Mouse (Mus musculus): ENCODE measurements at regions not wholly inside any gene's neighbourhood (a gene's known extent, or its start where the extent isn't known, plus 50 kb on each side); places are given as distances from the start of the nearest gene placed in this dataset.

DNA sequence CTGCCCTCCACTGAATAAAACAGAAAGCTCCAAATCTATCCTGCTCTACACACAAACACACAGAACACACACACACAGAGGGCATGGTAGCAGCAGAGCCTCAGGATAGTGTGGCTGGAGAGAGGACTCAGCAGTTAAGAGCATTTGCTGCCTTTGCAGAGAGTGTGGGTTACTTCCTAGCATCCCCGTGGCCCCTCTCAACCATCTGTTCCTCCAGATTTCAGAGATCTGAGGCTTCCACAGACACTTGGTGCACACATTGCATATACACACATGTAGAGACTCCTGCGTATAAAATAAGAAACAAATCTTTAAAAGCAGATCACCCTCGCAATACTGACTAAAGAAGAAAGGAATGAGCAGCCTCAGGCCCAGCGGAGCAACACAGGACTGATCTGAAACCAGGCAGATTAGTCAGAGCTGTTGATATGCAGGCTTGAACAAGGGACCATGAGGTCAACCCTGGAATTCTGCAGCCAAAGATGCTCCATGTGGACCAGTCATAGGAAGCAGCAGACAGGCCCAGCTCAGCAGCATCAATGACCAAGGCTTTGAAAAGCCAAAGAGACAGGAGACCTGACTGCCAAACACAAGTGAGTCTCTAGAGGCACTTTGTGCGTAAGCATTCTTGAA lies 89.7 kb downstream of the Irs2 start:
- Histone ChIP-seq H3K4me1 (ENCODE audit: control insufficient read depth in 1 of 2, insufficient read depth in 2 of 2, low read length in 2 of 2) (no peaks in the 10 kb centered on the region), H3K4me3 (ENCODE audit: control insufficient read depth in 1 of 2, insufficient read depth in 1 of 2, low read depth in 2 of 2, low read length in 2 of 2) (no peak overlapping the region), H3K79me2 (ENCODE audit: control insufficient read depth, insufficient read depth, low read length, poor library complexity) (no peaks in the 10 kb centered on the region), H3K36me3 (ENCODE audit: control insufficient read depth in 1 of 2, insufficient read depth in 2 of 2, low read length in 2 of 2) (peaks cover 0 to 2% of the 10 kb centered on the region in 2 experiments; a peak in 1 of 4 replicates), H3K27ac (ENCODE audit: control insufficient read depth, low read depth, low read length) (no peak overlapping the region), H3K9ac (ENCODE audit: control insufficient read depth, low read depth, low read length, poor library complexity, severe bottlenecking) (no peak overlapping the region), H3K27me3 (ENCODE audit: control insufficient read depth in 1 of 2, insufficient read depth in 2 of 2, low read length in 2 of 2) (peaks cover 0 to 1% of the 10 kb centered on the region in 2 experiments; a peak in 2 of 4 replicates), H3K9me3 (replicated peaks; ENCODE audit: insufficient read depth, low read length) (no peaks in the 10 kb centered on the region)
- TF ChIP-seq ZKSCAN1 (IDR thresholded peaks at IDR 0.05; ENCODE audit: low read depth, low read length) (no peak), CHD1 (IDR thresholded peaks at IDR 0.05; ENCODE audit: low read depth, low read length) (no peak), POLR2AphosphoS5 (IDR thresholded peaks at IDR 0.05; ENCODE audit: borderline replicate concordance, low read depth, low read length) (no peak), POLR2AphosphoS2 (IDR thresholded peaks at IDR 0.05; ENCODE audit: low read length) (no peak), ELF1 (IDR thresholded peaks at IDR 0.05; ENCODE audit: low read depth, low read length) (no peak)
- DNase-seq (ENCODE audit: low read depth, low spot score), result no peak

GRCm38 (mm10) chr8:10914616-10915015 lies 93.6 kb downstream of the Irs2 start:
- Histone ChIP-seq H3K9me3 (replicated peaks; ENCODE audit: insufficient read depth, low read length) (no peaks in the 10 kb centered on the region), H3K27ac (ENCODE audit: control insufficient read depth, low read depth, low read length) (no peak overlapping the region), H3K27me3 (ENCODE audit: control insufficient read depth in 1 of 2, insufficient read depth in 2 of 2, low read length in 2 of 2) (peaks cover 0 to 1% of the 10 kb centered on the region in 2 experiments; a peak in 3 of 4 replicates), H3K4me1 (ENCODE audit: control insufficient read depth in 1 of 2, insufficient read depth in 2 of 2, low read length in 2 of 2) (no peaks in the 10 kb centered on the region), H3K9ac (ENCODE audit: control insufficient read depth, low read depth, low read length, poor library complexity, severe bottlenecking) (no peak overlapping the region), H3K79me2 (ENCODE audit: control insufficient read depth, insufficient read depth, low read length, poor library complexity) (no peaks in the 10 kb centered on the region), H3K4me3 (ENCODE audit: control insufficient read depth in 1 of 2, insufficient read depth in 1 of 2, low read depth in 2 of 2, low read length in 2 of 2) (no peak overlapping the region), H3K36me3 (ENCODE audit: control insufficient read depth in 1 of 2, insufficient read depth in 2 of 2, low read length in 2 of 2) (no peaks in the 10 kb centered on the region)
- DNase-seq (ENCODE audit: low read depth, low spot score), result no peak
- TF ChIP-seq TBP (IDR thresholded peaks at IDR 0.05; ENCODE audit: low read depth, low read length) (no peak), RAD21 (IDR thresholded peaks at IDR 0.05; ENCODE audit: low read depth, low read length) (no peak), GABPA (IDR thresholded peaks at IDR 0.05; ENCODE audit: low read depth, low read length) (no peak), JUND (IDR thresholded peaks at IDR 0.05; ENCODE audit: low read depth, low read length) (no peak), UBTF (IDR thresholded peaks at IDR 0.05; ENCODE audit: borderline replicate concordance, insufficient read depth, low read depth, low read length) (no peak), ETS1 (IDR thresholded peaks at IDR 0.05; ENCODE audit: low read depth, low read length) (no peak), KAT2A (conservative IDR thresholded peaks at IDR 0.05; ENCODE audit: low read depth, low read length) (no peak), MYB (IDR thresholded peaks at IDR 0.05; ENCODE audit: low read depth, low read length) (no peak), ZC3H11A (IDR thresholded peaks at IDR 0.05; ENCODE audit: low read depth, low read length) (no peak)

DNA sequence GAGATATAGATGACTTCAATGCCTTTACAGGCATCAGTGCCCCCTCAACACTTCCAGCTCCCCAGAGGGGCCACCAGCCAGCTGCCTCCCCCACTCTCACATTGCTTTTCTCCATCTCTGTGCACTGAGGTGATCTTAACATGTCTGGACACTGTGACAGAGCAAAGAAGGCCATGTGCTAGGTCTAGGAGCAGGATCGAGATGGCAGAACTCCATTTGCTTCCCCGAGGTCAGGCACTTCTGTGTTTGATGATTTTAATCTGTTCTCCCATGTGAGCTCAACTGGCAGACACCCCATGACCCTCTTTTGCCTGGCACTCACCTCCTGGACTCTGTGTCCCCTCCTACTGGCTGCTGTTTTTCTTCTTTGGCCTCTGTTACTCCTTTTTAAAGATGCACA lies 95.8 kb downstream of the Irs2 start:
- H3K27ac ChIP-seq (ENCODE audit: control insufficient read depth, low read depth, low read length), result no peak overlapping the region
- H3K79me2 ChIP-seq (ENCODE audit: control insufficient read depth, insufficient read depth, low read length, poor library complexity), result no peaks in the 10 kb centered on the region
- no peaks in the 10 kb centered on the region for H3K36me3 ChIP-seq (ENCODE audit: control insufficient read depth in 1 of 2, insufficient read depth in 2 of 2, low read length in 2 of 2)
- DNase-seq (ENCODE audit: low read depth, low spot score), result no peak
- H3K9me3 ChIP-seq (replicated peaks; ENCODE audit: insufficient read depth, low read length), result no peaks in the 10 kb centered on the region
- TF ChIP-seq BHLHE40 (IDR thresholded peaks at IDR 0.05; ENCODE audit: borderline replicate concordance, low read depth, low read length), result no peak
- no peak for TF ChIP-seq SMC3 (IDR thresholded peaks at IDR 0.05; ENCODE audit: low read depth, low read length)
- no peak for TF ChIP-seq CHD2 (IDR thresholded peaks at IDR 0.05; ENCODE audit: low read length)
- TF ChIP-seq ZKSCAN1 (IDR thresholded peaks at IDR 0.05; ENCODE audit: low read depth, low read length), result no peak
- TF ChIP-seq HCFC1 (IDR thresholded peaks at IDR 0.05; ENCODE audit: low read depth, low read length), result no peak
- TF ChIP-seq GABPA (IDR thresholded peaks at IDR 0.05; ENCODE audit: low read depth, low read length), result no peak
- TF ChIP-seq NELFE (IDR thresholded peaks at IDR 0.05; ENCODE audit: low read depth, low read length), result no peak
- no peak for TF ChIP-seq E2F4 (IDR thresholded peaks at IDR 0.05; ENCODE audit: borderline replicate concordance, low read depth, low read length)
- no peak for TF ChIP-seq ETS1 (IDR thresholded peaks at IDR 0.05; ENCODE audit: low read depth, low read length)
- no peak for TF ChIP-seq USF1 (IDR thresholded peaks at IDR 0.05; ENCODE audit: low read depth, low read length)
- no peak overlapping the region for H3K4me3 ChIP-seq (ENCODE audit: control insufficient read depth in 1 of 2, insufficient read depth in 1 of 2, low read depth in 2 of 2, low read length in 2 of 2)
- H3K4me1 ChIP-seq (ENCODE audit: control insufficient read depth in 1 of 2, insufficient read depth in 2 of 2, low read length in 2 of 2), result no peaks in the 10 kb centered on the region
- H3K9ac ChIP-seq (ENCODE audit: control insufficient read depth, low read depth, low read length, poor library complexity, severe bottlenecking), result no peak overlapping the region
- peaks cover 0 to 4% of the 10 kb centered on the region in 2 experiments for H3K27me3 ChIP-seq (ENCODE audit: control insufficient read depth in 1 of 2, insufficient read depth in 2 of 2, low read length in 2 of 2)
